Mouse (Mus musculus): ENCODE measurements around the gene Stam2. TPM values are rescaled to one million over a fixed set of nuclear protein-coding genes. Genes with fewer than 3 reads are reported as not detected.

Gene Stam2
- total and polyA plus RNA-seq, 2 experiments from 2014 or later, result 21.2 to 25.3 TPM

- no peak overlapping the region for H3K27ac ChIP-seq (ENCODE audit: low read depth)
- no peak overlapping the region for H3K4me3 ChIP-seq (ENCODE audit: low read depth, low read length)
- no peaks in the 10 kb centered on the region for H3K9me3 ChIP-seq (replicated peaks; ENCODE audit: control insufficient read depth, low read length)
- H3K9ac ChIP-seq (replicated peaks; ENCODE audit: low read depth, low read length), result no peak overlapping the region
- TF ChIP-seq EP300 (IDR thresholded peaks at IDR 0.05; ENCODE audit: low read depth), result no peak
- TF ChIP-seq CTCF (IDR thresholded peaks at IDR 0.05; ENCODE audit: low read depth), result no peak
- no peak overlapping the region for H3K4me2 ChIP-seq (ENCODE audit: low read depth, low read length)
- H3K36me3 ChIP-seq (replicated peaks; ENCODE audit: control insufficient read depth, insufficient read depth, low read length), result no peaks in the 10 kb centered on the region
- DNase-seq (ENCODE audit: low spot score) (no peak), ATAC-seq (ENCODE audit: insufficient read depth, low read depth) (no peak)
- WGBS, result 80% methylated on average over 6 of the region's 6 CpGs
- peaks cover 7% of the 10 kb centered on the region; the same call in 1 of the 2 replicates for H3K4me1 ChIP-seq (ENCODE audit: control insufficient read depth, insufficient read depth)
- no peaks in the 10 kb centered on the region for H3K27me3 ChIP-seq (ENCODE audit: control insufficient read depth, insufficient read depth, low read length)
These were observed 90.5 kb downstream of the Stam2 start for GRCm38 (mm10) chr2:52651547-52651946.

GRCm38 (mm10) chr2:52647255-52647998 lies 94.7 kb downstream of the Stam2 start:
- Histone ChIP-seq H3K9me3 (replicated peaks; ENCODE audit: control insufficient read depth, low read length) (no peaks in the 10 kb centered on the region), H3K4me1 (ENCODE audit: control insufficient read depth, insufficient read depth) (peaks cover 7% of the 10 kb centered on the region; the same call in 1 of the 2 replicates), H3K4me2 (ENCODE audit: low read depth, low read length) (peak overlapping the region; percentile 35; the same call in 1 of the 2 replicates), H3K9ac (replicated peaks; ENCODE audit: low read depth, low read length) (no peak overlapping the region), H3K4me3 (ENCODE audit: low read depth, low read length) (no peak overlapping the region), H3K27me3 (ENCODE audit: control insufficient read depth, insufficient read depth, low read length) (no peaks in the 10 kb centered on the region), H3K27ac (ENCODE audit: low read depth) (0 out of 2 replicates have a peak overlapping the region, but pooled peaks have one; percentile 46), H3K36me3 (replicated peaks; ENCODE audit: control insufficient read depth, insufficient read depth, low read length) (no peaks in the 10 kb centered on the region)
- TF ChIP-seq CTCF (IDR thresholded peaks at IDR 0.05; ENCODE audit: low read depth), result no peak
- no peak for TF ChIP-seq EP300 (IDR thresholded peaks at IDR 0.05; ENCODE audit: low read depth)
- no peak for ATAC-seq (ENCODE audit: insufficient read depth, low read depth)
- DNase-seq (ENCODE audit: low spot score), result peak; percentile 62
- 41% methylated on average over 8 of the region's 8 CpGs for WGBS

- Histone ChIP-seq H3K9ac (replicated peaks; ENCODE audit: low read depth, low read length) (no peak overlapping the region), H3K4me2 (ENCODE audit: low read depth, low read length) (no peak overlapping the region), H3K27me3 (ENCODE audit: control insufficient read depth, insufficient read depth, low read length) (no peaks in the 10 kb centered on the region), H3K36me3 (replicated peaks; ENCODE audit: control insufficient read depth, insufficient read depth, low read length) (no peaks in the 10 kb centered on the region), H3K4me1 (ENCODE audit: control insufficient read depth, insufficient read depth) (peaks cover 7% of the 10 kb centered on the region; the same call in 1 of the 2 replicates), H3K27ac (ENCODE audit: low read depth) (no peak overlapping the region), H3K9me3 (replicated peaks; ENCODE audit: control insufficient read depth, low read length) (no peaks in the 10 kb centered on the region), H3K4me3 (ENCODE audit: low read depth, low read length) (no peak overlapping the region)
- WGBS, result 59% methylated on average over 6 of the region's 6 CpGs
- DNase-seq (ENCODE audit: low spot score) (no peak), ATAC-seq (ENCODE audit: insufficient read depth, low read depth) (no peak)
- TF ChIP-seq CTCF (IDR thresholded peaks at IDR 0.05; ENCODE audit: low read depth) (no peak), EP300 (IDR thresholded peaks at IDR 0.05; ENCODE audit: low read depth) (no peak)
These were observed 98.4 kb downstream of the Stam2 start for GRCm38 (mm10) chr2:52643657-52644056.

Other genes starting within 250 kb of the Stam2 start
- gene Cacnb4, start 65.5 kb downstream of the Stam2 start, total RNA-seq (2014; rRNA removed; ENCODE audit: low replicate concordance), result 0.69 and 0.73 TPM in 2 replicates
- 0.48 and 0.56 TPM in 2 replicates for gene Cacnb4, start 65.5 kb downstream of the Stam2 start, polyA plus RNA-seq (2015; fragmentation: Nextera tagmentation; extraction: Ambion mirVana)
- gene Fmnl2, start 115.6 kb upstream of the Stam2 start, total RNA-seq (2014; rRNA removed; ENCODE audit: low replicate concordance), result 1.6 and 3.7 TPM in 2 replicates
- 0.77 and 0.78 TPM in 2 replicates for gene Fmnl2, start 115.6 kb upstream of the Stam2 start, polyA plus RNA-seq (2015; fragmentation: Nextera tagmentation; extraction: Ambion mirVana)

Data from heart, postnatal 0 days (tissue).